Mouse (Mus musculus): ENCODE data around the gene Plin4.

DNA sequence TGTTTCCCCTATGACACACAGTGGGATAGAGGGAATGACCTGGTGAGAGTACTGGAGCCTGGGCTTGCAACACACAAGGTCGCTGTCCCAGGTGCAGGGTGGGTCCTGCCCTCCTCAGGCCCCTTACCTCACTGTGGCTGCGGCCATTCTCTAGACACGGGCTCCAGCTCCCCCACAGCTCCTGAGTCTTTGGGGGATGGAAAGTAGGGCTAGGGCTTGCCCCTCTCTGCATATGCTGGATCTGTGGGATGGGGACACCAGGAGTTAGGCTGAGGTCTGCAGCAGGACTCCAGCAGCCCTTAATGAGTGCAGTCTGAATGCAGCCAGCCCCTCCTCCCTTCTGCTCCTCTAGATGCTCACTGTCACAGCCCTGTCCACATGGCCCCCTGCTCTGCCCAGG is 3.1 kb upstream of the Plin4 start:
- TF ChIP-seq POLR2A (IDR thresholded peaks at IDR 0.05; ENCODE audit: low read depth, low read length): no peak
- TF ChIP-seq CTCF (IDR thresholded peaks at IDR 0.05; ENCODE audit: extremely low read depth, insufficient read length, insufficient replicate concordance, low read depth, low read length): no peak

Measured in small intestine, adult 2 months (tissue).